Mouse (Mus musculus): ENCODE data around the gene Pkn3.
A peak's percentile ranks its signal among the peaks of the same experiment; 100 is the strongest.
"Not testable (repeated sequence)": the region's sequence is repeated elsewhere in the genome, so short reads cannot be mapped to it uniquely, and the experiment has no call there.

Gene Pkn3

DNA sequence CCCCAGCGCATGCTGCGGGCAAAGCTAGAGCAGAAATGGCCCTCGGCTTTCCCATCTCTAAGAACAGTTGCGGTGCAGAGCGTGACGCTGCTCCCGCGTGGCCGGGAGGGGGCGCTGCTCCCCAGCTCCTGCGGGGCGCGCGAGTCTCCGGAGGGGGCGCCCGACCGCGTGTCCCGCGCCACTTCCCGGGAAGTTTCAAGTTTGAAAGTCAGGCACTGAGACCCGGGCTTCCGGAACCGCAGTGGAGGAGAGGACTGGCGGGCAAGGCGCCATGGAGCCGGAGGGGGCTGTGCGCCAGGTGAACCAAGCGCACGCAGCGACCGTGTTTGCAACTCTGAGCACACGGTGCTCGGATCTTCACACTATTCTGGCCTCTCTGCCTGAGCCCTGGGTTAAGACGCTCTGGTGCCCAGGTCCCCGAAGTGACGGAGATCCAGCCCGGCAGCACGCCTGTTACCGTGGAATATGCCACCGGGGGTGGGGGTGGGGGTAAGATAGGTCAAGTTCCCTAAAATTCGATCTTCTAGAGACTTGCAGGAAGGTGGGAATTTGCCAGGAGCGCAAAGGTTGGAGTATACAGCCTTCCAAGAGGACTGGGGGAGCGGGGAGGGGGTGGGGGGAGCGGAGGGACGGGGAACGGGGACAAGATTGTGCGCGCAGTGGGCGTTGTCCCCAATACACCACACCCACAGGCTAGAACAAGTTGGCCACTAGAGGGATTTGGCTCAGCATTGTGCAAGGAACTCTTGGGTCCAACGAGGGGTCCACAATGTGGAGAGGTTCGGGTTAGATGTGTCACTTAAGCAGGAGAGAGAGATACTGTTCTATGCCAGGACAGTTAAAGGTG, at the start of gene Pkn3:
Pkn3 (plus strand) TSS at position 183 of the 847 bp plus-strand sequence.
- peak; percentile 72 to 83 for DNase-seq

DNA sequence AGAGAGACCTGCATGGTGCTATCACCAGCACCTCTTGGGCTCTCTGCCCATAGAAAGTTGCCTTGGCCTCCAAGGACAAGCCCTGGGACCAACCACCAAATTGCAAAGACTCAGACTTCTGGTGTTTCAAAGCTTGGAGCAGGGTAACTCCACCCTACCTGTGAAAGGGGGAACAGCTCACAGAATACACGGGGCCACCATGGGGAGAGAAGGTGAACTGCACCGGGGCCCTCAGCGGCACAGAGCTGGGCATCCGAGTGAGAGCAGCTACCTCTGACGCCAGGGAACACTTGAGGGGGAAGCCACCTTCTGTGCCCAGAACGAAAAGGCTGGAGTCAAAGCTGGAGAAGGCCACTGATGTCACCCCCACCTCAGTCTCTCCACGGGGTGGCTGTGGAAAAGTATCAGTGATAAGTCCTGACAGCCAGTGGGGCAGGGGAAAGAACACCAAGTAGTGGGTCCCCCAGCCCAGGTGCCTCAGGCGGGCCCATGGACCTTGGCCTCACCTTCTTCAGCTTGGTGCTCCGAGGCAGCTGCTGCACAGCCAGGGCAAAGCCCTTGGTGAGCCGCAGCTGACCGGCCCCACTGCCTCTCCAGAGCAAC, 45.1 kb upstream of the Pkn3 start:
- DNase-seq: no peak

DNA sequence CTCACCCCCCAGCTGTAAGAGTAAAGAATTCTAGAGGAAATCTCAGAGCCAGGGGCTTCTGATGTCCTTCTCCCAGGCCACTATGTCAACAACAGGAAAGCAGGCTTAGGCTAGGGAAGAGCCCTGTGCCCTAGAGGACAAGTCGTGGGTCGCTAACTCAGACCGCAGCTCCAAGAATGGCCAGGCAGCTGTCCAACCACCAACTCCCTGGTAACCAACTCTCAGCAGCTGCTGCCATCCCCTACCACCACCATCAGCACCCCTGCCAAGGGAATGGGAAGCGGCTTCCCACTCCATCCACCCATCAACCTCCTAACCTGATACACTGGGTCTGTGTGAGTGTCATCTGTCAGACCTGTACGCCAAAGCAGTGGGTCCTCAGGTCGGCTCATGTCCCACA, 44.5 kb upstream of the Pkn3 start:
- no peak for DNase-seq

DNA sequence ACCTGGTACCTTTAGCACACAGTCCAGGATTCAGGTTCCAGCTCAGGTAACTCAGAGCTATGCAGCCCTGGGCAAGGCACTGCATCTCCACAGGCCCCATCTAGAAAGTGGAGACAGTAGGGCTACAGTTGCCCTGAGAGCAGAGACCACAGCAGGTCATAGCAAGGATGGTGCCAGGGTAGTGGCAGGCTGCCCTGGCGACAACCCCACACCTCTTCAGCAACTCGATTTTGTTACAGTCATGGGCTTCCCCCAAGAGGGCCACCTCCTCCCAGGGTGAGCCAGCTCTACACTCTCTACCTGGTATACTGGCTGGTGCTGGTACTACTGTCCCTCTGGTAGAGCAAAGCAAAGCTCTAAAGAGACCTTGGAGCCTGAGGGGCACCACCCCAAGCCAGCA, 39.7 kb upstream of the Pkn3 start:
- no peak for DNase-seq

DNA sequence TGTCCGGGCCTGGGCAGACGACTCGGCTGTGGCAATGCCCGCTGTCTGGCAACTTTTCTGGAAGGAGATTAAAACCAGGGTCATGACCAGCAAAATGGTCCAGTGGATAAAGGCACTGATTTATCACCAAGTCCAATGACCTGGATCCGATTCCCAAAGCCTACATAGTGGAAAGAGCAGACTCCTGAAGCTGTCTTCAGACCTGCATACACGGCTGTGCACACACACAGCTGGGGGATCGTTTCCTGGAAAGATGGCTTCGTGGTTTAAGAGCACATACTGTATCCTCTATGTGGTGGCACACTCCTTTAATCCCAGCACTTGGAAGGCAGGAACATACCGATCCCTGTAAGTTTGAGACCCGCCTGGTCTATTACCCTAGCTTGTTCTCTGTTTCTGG, 39.1 kb upstream of the Pkn3 start:
- no peak for DNase-seq

DNA sequence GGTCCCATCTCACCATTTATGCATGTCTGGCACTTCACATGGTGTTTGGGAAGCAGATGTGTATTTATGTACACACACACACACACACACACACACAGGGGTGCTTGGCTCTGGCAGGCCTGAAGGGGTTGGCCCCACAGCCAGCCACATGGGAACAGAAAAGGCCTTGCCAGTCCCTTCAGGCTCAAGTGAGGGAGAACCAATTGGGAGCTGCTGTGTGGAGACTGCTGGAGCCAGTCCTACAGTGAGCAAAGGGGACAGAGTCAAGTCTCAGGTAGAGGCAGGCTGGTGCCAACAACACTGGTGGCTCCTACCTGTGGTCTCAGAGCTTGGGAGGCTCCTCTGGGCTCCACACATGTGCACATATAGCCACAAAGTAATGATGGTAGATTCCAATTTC, 37.8 kb upstream of the Pkn3 start:
- no peak for DNase-seq

DNA sequence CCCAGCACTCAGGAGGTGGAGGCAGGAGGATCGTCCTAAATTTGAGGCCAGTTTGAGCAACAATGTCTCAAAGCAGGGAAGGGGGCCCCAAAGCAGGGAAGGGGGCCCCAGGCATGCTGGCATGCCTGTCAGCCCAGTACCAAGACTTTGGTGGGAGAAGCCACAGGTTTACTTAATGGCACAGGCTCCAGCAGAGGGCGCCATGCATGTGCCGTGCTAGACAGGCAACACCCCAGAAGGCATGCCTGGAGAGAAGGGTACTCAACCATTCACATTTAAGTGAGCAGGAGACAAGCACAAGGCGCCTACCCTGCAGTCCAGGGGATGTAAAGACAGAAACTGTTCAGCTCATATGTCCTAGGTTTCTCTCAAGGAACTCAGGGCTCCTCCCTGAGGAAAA, 35.0 kb upstream of the Pkn3 start:
- peak; percentile 60 to 84 for DNase-seq

DNA sequence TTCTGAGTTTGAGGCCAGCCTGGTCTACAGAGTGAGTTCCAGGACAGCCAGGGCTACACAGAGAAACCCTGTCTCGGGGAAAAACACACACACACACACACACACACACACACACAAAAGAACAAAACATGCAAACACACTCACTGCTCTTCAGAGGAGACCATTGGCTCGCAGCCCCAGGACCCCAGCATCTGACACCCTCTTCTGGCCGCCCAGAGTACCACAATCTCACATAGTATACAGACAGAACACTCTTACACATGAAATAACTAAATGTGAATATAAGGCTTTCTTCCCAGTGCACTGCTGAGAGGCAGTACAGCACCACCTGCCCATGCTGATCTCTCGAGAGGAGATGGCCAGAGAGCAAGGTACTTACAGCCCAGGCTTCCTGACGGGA, 32.9 kb upstream of the Pkn3 start:
- DNase-seq: no peak

DNA sequence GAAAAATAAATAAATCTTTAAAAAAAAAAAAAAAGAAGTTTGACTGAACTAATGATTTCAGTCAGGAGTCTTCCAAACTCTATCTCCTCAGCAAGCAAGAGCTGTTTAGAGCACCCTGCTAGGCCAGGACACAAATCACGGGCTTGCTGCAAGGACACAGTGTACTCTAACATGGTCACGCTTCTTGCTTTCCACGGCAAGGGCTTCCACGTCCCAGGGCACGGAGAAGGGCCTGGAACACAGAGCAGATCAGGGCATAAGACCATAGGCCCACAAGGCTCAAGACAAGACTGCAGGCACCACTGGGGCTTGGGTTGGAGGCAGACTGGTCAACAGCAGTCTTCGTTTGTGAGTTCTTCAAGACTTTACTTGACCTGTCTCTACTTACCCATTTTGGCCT, 30.4 kb upstream of the Pkn3 start:
- no peak for DNase-seq

DNA sequence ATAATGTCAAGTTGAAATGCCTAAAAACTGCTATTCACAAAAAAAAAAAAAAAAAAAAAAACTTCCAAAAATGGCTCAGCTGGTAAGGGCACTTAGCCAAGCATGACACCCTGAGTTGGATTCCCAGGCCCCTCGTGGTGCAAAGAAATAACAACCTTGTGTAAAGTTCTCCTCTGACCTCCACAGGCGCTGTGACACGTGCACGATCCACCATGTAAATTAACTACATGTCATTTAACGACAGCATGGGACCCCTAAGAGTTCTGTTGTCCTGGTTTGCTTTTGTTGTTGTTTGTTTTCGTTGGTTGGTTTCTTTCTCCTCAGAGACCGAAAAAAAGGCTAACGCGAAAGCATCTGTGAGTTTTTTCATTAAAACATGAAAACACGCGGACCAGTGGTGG, 29.4 kb upstream of the Pkn3 start:
- DNase-seq: no peak

DNA sequence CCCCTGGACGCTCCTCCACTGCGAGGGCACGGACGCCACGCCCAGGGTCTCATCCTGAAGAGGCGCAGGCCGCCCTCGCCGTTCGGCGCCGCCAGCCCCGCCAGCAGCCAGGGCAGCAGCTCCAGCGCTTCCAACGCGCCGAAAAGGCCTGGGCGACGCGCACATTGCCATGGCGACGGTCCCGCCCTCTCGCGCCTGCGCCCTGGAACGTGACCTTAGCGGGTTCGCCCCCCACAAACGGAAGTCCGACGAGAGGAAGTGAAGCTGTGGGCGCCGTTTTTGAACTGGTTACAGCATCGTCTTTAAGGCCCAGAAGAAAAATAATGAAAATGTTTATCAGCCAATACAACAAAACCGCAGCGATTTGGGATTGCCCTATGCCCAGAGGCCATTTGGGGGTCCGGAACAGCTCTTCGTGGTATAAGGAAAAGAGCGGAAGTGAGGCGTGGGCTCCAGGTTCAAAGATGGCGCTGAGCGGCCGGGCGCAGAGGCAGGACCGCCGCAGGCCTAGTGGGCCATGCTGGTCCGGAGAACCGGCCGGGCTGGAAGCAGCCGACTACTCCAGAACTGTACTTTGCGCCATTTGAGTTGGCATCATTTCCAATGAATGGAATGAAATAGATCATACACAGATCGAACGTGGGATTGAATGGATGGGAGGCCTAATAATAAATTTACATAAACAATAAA, 28.6 kb upstream of the Pkn3 start, which contains the start of gene Wdr34:
Wdr34 (minus strand) TSS at position 183 of the 690 bp plus-strand sequence.
- peak; percentile 97 to 98 for DNase-seq

DNA sequence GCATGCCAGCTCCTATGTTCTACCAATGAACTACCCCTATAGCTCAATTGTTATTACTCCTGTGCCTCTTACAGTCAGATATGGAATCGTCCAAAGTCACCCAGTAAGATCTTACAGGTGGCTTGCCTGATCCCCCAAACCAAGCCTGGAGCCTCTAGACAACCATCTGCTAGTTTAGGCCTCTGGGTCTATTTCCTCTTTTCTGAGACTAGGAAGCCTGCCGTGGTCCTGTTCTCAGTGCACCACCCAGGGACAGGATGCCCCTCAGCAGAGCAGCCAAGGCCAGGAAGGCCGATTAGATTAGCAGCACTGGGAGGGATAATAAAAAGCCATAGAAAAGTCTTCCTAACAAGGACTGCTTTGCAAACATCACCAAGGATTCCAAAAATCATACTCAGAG, 27.7 kb upstream of the Pkn3 start:
- DNase-seq: no peak

DNA sequence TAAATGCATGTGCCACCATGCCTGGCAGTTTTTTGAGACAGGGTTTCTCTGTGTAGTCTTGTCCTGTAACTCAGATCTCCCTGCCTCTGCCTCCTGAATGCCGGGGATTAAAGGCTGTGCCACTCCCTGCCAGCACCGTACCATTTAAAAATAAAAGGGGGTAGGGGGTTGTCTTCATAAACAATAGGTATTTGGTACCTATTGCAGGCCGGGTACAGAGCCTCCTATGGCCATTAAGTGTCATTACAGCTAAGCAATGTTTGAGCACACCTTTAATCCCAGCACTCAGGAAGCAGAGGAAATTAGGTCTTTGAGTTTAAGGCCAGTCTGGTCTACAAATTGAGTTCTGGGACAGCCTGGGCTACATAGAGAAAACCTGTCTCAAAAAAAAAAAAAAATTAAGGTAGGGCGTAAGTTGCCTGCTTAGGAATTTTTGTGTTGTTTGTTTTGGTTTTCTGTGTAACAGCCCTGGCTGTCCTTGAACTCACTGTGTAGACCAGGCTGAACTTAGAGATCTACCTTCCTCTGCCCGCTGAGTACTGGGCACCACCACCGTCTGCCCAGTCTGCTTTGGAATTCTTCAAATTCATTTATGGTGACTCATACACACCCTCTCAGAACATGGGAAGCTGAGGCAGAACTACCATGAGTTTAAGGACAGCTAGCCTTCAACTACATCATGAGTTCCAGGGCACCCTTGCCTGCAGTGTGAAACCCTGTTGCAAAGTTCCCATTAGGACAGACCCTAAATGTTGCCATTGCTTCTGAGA, 25.3 kb upstream of the Pkn3 start:
- no peak for DNase-seq

DNA sequence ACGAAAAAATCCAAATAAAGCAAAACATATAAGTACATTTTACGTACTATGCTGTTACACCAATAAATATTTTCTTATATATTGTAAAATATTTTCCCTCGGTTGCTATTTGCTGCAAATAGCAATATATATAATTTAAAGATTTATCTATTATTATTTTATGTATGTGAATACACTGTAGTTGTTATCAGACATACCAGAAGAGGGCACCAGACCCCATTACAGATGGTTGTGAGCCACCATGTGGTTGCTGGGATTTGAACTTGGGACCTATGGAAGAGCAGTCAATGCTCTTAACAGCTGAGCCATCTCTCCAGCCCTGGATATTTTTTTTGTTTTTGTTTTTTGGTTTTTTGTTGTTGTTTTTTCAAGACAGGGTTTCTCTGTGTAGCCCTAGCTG, 22.2 kb upstream of the Pkn3 start:
- DNase-seq: not testable (repeated sequence)

DNA sequence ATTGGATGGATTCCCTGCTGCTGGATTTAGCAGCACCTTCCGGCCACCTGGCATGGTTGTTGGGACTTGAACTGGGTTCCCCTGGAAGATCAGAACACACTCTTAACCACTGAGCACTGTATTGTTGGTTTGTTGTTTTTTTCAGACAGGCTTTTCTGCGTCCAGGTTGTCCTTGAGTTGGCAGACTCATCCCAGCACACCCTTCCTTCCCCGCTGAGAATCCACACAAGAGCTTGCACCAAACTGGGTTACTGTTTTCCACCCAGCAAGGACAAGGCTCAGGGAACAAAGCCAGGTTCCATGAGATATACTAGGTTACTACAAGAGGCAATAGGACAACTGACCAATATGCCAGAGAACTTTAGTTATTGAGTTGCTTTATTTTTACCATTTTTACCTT, 20.7 kb upstream of the Pkn3 start:
- DNase-seq: no peak

DNA sequence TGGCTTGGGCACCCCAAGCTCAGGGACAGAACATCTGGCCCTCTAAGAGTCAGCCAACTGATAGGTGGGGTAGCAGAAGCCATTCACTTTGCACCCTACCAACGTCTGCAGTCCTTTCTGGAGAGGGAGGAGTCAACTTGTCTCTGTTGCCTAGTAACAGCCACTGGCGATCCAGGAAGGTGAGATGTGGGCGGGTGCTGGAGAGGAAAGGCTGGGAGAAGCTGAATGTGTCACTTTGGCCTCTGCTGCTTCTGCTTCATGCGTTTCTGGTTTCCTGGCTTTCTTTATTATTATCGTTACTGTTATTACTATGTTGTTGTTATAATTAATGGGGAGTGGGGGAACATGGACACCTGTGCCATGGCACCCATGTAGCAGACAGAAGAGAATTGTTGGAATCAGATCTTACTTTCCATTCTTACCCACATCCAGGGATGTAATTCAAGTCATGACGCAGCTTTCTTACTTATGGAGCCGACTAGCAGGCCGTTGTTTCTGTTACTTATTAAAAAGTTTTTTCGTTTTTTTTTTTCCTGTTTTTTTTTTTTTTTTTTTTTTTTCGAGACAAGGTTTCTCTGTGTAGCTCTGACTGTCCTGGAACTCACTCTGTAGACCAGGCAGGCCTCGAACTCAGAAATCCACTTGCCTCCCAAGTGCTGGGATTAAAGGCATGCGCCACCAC, 20.1 kb upstream of the Pkn3 start, which contains the start of gene Set:
Set (plus strand) TSS at position 156 of the 682 bp plus-strand sequence.
- DNase-seq: no peak

DNA sequence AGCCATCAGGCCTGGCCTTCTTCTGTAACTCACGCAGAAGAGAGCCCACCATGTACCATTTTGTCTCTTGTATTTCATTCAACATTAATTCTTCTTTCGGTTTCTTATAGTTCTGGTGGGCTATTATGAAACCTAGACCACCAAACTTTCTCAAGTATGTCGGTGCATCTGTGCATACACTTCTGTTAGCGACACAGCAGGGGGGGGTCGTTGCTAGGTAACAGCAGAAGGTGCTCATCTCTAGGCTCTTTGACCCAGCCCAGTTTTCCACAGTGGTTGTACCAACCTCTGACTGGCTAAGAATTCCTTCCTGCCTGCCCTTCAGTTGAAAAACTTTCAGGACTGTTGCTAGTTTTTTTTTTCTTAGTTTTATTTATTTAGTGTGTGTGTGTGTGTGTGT, 19.1 kb upstream of the Pkn3 start:
- DNase-seq: no peak

DNA sequence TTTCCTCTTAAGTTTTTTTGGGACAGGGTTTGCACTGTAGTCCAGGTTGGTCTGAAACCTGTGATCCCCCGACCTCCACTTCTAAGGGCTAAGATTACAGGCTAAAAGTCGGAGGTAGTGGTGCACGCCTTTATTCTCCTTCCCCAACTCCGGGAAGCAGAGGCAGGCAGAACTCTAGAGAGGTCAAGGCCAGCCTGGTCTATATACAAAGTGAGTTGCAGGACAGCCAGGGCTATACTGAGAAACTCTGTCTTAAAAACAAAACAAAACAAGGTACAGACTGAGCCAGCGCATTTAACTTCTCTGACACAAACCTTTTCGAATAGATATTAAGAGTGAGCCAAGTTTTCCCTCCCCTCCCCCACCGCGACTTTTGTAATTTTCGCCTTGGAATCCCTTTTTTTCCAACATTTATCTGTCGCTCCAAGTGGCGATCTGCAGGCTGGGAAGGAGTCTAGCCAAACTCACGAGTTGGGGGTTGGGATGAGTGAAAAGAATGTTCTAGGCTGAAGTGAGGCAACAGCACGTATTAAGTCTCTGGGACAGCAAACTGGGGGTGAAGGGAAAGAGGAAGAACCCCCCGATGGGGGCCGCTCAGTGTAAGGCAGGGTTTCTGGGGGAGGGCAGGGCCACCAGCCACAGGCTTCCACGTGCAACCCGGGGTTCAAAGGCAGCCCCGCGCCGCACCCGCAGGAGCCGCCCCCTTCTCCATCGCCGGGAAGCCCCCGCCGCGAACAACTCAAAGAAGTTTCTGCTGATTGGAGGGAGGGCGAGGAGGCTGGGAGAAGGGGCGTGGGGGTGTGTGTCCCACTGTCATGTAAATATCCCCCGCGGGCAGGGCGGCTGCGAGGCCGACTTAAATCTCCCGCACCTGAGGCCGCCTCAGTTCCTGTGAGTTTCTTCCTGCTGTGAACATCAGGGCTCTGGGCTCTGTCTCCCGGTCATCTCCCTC, 16.0 kb upstream of the Pkn3 start:
- peak in 1 of 2 experiments; percentile 44 for DNase-seq

DNA sequence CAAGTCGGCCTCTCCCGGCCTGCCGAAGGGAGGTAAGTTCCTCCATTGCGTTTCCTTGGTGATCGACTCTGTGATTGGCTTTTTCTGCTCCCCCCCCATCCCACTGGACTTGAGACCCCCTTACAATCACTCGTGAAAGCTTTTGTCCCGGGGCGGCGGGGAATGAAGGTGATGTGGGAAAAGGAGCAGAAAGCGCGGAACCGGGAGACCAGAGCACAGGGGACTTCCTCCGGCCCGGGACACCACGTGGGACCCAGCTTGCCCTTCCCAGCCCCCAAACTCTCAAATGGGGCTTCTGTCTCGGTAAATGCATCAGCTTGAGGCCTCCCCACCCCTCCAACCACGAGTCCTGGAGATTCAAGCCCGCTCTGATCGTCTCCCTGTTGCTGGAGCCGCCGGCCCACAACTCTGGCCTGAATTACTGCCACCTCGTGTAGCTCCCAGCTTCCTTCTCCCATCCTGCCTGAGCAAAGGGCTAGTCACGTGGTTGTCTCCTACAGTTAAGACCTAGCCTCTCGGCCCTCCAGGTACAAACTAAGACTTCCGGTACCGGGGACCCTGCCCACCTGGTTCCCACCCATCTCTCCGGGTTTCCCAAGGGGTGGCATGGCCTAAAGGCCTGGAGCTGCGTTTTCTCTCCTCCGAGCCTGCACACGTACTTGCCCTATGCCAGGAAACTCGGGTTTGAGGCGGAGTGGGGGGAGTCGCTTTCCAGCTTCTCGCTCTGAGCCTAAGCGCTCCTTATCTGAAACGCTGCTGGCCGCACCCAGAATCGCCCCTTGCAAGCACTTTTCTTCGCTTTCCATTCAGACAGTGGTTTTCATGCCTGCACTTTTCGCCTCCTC, 15.0 kb upstream of the Pkn3 start:
- DNase-seq: peak; percentile 73 to 76

DNA sequence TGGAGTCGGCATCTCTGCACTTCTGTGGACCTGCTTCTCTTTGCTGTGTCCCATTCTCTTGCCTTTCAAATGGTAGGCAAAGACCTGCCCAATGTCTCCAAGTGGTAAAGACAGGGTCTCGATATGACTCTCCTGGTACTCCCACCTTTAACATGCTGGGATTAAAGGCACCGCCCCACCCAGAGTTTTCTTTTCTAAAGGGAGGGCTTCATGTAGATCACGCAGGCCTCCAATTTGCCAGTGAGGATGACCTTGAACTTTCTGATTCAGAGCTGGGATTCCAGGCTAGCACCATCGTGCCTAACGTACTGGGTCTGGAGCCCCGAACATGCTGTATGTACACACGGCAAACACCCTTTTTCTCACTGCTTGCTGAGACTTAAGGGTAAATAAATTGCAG, 14.2 kb upstream of the Pkn3 start:
- DNase-seq: no peak
